Mouse (Mus musculus): Measurements from ENCODE around the gene Ripor3. TPM values are rescaled to one million over a fixed set of nuclear protein-coding genes. Genes with fewer than 3 reads are reported as not detected.

The Ripor3 gene
- polyA plus RNA-seq, 1 experiment from 2014 or later = 0.86 TPM

DNA sequence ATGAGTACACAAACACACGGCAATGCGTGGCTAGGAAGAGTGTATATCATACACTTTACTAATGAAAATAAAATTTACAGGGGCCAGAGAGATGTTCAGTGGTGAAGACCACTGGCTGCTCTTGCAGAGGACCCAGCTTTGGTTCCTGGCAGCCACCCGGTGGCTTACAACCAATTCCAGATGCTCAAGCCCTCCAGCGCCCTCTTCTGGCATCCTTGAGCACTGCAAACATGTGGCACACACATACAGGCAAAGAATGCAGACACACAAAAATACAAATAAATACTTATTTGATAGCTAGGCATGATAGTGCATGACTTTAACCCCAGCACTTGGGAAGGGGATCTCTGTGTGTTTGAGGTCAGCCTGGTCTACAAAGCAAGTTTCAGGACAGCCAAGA, 36.0 kb upstream of the Ripor3 start:
- no peak overlapping the region for H3K4me3 ChIP-seq
- H3K27me3 ChIP-seq (ENCODE audit: low read depth, poor library complexity, severe bottlenecking) = peaks cover 44% of the 10 kb centered on the region
- no peak overlapping the region for H3K27ac ChIP-seq (replicated peaks)
- peaks cover 36% of the 10 kb centered on the region for H3K4me1 ChIP-seq
- WGBS = 77% methylated on average over 4 of the region's 4 CpGs
- no peaks in the 10 kb centered on the region for H3K9me3 ChIP-seq (replicated peaks)
- no peak for DNase-seq (ENCODE audit: low spot score)
- H3K36me3 ChIP-seq = no peaks in the 10 kb centered on the region

DNA sequence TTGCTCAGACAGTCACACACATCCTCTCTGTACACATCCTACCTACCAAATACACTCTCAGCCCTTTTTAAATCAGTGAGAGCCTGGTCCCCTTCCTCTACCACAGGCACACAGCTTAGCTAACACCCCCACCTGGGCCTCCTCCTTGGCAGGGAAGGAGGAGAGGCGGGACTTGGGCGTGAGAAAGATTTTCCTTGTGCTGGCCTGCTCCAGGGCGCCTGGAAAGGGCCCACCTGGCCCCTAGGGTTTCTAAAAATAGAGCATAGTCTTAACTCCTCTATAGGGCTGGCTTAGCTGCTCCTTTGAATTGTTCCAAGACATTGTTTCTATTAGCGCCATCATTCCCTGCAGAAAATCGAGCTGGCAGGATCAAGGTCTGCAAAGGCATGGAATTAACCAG, 35.4 kb upstream of the Ripor3 start:
- peak overlapping the region; percentile 15 for H3K27ac ChIP-seq (replicated peaks)
- H3K4me3 ChIP-seq = no peak overlapping the region
- no peak for DNase-seq (ENCODE audit: low spot score)
- H3K4me1 ChIP-seq = peaks cover 36% of the 10 kb centered on the region
- H3K27me3 ChIP-seq (ENCODE audit: low read depth, poor library complexity, severe bottlenecking) = peaks cover 37% of the 10 kb centered on the region
- WGBS = 28% methylated on average over 5 of the region's 5 CpGs
- no peaks in the 10 kb centered on the region for H3K36me3 ChIP-seq
- no peaks in the 10 kb centered on the region for H3K9me3 ChIP-seq (replicated peaks)

- 64% methylated on average over 13 of the region's 13 CpGs for WGBS
- H3K27ac ChIP-seq (replicated peaks) = peak overlapping the region; percentile 15
- H3K4me3 ChIP-seq = no peak overlapping the region
- H3K27me3 ChIP-seq (ENCODE audit: low read depth, poor library complexity, severe bottlenecking) = peaks cover 33% of the 10 kb centered on the region
- DNase-seq (ENCODE audit: low spot score) = no peak
- H3K9me3 ChIP-seq (replicated peaks) = no peaks in the 10 kb centered on the region
- H3K4me1 ChIP-seq = peaks cover 34% of the 10 kb centered on the region
- no peaks in the 10 kb centered on the region for H3K36me3 ChIP-seq
These were observed 34.9 kb upstream of the Ripor3 start for GRCm38 (mm10) chr2:168045357-168045756.

GRCm38 (mm10) chr2:168044681-168045287, 34.4 kb upstream of the Ripor3 start:
- 81% methylated on average over 10 of the region's 10 CpGs for WGBS

DNA sequence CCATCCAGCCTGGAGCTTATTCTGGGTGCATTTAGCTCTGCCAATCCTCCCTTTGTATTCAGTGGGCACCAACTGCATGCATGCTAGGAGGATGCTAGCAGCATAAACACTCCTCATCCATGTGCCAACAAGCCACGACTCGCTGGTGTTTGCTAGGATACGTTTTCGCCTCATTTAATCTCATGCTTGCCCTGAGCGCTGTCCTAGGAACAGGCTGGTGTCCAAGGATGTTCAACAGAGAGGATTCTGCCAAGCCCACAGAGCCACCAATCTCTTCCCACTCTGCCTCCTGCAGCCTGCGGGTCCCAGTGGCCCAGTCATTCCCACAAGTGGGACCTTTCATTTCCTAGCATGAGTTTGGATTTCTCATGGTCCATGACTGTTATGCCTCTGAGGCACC, 31.6 kb upstream of the Ripor3 start:
- Histone ChIP-seq H3K4me1 (peaks cover 22% of the 10 kb centered on the region), H3K4me3 (no peak overlapping the region), H3K9me3 (replicated peaks) (no peaks in the 10 kb centered on the region), H3K36me3 (no peaks in the 10 kb centered on the region), H3K27ac (replicated peaks) (no peak overlapping the region), H3K27me3 (ENCODE audit: low read depth, poor library complexity, severe bottlenecking) (no peaks in the 10 kb centered on the region)
- no peak for DNase-seq (ENCODE audit: low spot score)
- WGBS = 84% methylated on average over 6 of the region's 6 CpGs

More at GRCm38 (mm10) chr2:168044681-168045287, 34.4 kb upstream of the Ripor3 start:
- no peak overlapping the region for H3K4me3 ChIP-seq
- H3K36me3 ChIP-seq = no peaks in the 10 kb centered on the region
- DNase-seq (ENCODE audit: low spot score) = no peak
- no peak overlapping the region for H3K27ac ChIP-seq (replicated peaks)
- peaks cover 28% of the 10 kb centered on the region for H3K4me1 ChIP-seq
- H3K27me3 ChIP-seq (ENCODE audit: low read depth, poor library complexity, severe bottlenecking) = peaks cover 27% of the 10 kb centered on the region
- no peaks in the 10 kb centered on the region for H3K9me3 ChIP-seq (replicated peaks)

- no peak for DNase-seq (ENCODE audit: low spot score)
- Histone ChIP-seq H3K4me3 (no peak overlapping the region), H3K27ac (replicated peaks) (no peak overlapping the region), H3K36me3 (no peaks in the 10 kb centered on the region), H3K27me3 (ENCODE audit: low read depth, poor library complexity, severe bottlenecking) (no peaks in the 10 kb centered on the region), H3K4me1 (peaks cover 21% of the 10 kb centered on the region), H3K9me3 (replicated peaks) (no peaks in the 10 kb centered on the region)
- WGBS = 37% methylated on average over 3 of the region's 3 CpGs
These were observed 30.3 kb upstream of the Ripor3 start for GRCm38 (mm10) chr2:168040751-168041150.

DNA sequence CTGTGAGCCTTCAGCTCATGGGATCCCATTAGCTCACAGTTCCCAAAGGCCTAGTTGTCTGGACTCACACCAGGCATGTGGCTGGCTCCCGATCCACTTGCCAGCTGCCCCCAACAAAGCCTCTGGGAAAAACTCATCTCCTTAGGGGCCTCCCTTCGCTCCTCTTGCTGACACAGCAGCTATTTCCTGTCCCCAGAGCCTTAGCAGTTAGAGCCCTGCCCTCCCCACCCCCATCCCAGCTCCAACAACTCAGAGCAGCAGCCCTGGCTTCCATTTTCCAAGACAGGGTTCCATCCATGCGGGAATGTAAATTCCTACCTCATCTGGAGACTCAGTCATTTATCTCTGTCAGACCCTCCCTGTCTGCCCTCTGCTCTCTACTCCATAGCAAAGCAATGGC, 26.6 kb upstream of the Ripor3 start:
- Histone ChIP-seq H3K9me3 (replicated peaks) (no peaks in the 10 kb centered on the region), H3K4me3 (no peak overlapping the region), H3K27me3 (ENCODE audit: low read depth, poor library complexity, severe bottlenecking) (no peaks in the 10 kb centered on the region), H3K36me3 (no peaks in the 10 kb centered on the region), H3K4me1 (peaks cover 10% of the 10 kb centered on the region), H3K27ac (replicated peaks) (no peak overlapping the region; the same call in 1 of the 2 replicates)
- WGBS = 64% methylated on average over 3 of the region's 3 CpGs
- DNase-seq (ENCODE audit: low spot score) = no peak

DNA sequence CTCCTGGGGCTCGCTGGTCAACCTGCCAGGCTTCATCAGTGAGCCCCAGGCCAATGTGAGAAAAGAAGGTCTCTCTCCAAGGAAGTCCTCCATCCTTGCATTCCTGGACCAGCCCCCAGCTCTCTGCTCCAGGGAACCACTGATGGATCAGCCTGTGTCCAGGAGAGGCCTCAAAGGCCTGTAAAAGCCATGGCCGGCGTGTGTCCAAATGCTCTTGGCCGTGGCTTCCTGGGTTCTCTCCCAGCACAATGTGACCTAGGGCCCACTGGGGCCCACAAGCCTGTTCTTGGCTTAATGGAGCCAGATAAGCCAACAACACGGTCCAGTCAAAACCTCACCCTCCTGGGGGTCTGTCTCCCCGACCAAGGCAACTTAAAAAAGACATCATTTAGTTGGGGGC, 25.5 kb upstream of the Ripor3 start:
- Histone ChIP-seq H3K9me3 (replicated peaks) (no peaks in the 10 kb centered on the region), H3K36me3 (no peaks in the 10 kb centered on the region), H3K4me3 (no peak overlapping the region), H3K27me3 (ENCODE audit: low read depth, poor library complexity, severe bottlenecking) (no peaks in the 10 kb centered on the region), H3K27ac (replicated peaks) (no peak overlapping the region), H3K4me1 (peaks cover 18% of the 10 kb centered on the region)
- WGBS = 88% methylated on average over 6 of the region's 6 CpGs
- DNase-seq (ENCODE audit: low spot score) = no peak

DNA sequence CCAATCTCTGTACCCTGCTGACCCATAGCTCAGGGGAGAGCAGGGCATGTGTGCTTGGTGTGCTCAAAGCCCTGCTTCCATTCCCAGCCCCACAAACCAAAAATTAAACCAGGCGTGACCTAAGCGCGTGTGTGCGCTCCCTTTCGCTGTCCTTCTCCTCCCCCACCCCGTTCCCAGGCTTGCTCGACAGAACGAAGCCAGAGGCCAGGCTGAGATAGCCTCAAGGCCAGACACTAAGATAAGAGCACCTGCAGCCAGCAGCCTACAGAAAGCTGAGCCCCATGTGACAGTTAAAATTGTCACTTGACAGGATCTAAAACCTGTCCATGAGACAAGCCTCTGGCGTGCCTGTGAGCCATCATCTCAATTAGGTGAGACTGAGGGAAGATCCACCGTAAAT, 23.5 kb upstream of the Ripor3 start:
- Histone ChIP-seq H3K4me3 (no peak overlapping the region), H3K27ac (replicated peaks) (no peak overlapping the region)
- 73% methylated on average over 10 of the region's 10 CpGs for WGBS

DNA sequence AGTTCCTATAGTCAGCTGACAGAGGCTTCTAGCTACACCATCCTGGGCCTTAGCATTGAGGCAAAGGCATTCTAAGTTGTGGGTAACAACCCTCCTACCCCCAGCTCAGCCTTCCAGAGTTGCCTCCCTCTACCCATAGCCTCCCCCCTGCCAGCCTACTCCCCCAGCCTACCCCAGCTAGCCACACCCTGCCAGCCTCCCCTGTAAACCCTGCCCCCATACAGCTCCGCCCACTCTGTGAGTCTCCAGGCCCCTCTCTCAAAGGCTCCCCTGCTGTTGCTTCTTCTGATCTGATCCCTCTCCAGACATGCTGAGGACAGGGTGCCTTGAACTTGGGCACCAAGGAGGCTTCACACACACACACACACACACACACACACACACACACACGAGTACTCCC, 21.4 kb upstream of the Ripor3 start:
- 74% methylated on average over 2 of the region's 2 CpGs for WGBS
- DNase-seq (ENCODE audit: low spot score) = no peak
- H3K27ac ChIP-seq (replicated peaks) = 0 out of 2 replicates have a peak overlapping the region, but pooled peaks have one; percentile 38
- no peak overlapping the region for H3K4me3 ChIP-seq
- H3K36me3 ChIP-seq = no peaks in the 10 kb centered on the region
- H3K9me3 ChIP-seq (replicated peaks) = peaks cover 13% of the 10 kb centered on the region; the same call in 1 of the 2 replicates
- no peaks in the 10 kb centered on the region for H3K27me3 ChIP-seq (ENCODE audit: low read depth, poor library complexity, severe bottlenecking)
- peaks cover 18% of the 10 kb centered on the region for H3K4me1 ChIP-seq

More for the DNA sequence above, 23.5 kb upstream of the Ripor3 start:
- Histone ChIP-seq H3K9me3 (replicated peaks) (peaks cover 3% of the 10 kb centered on the region; the same call in 1 of the 2 replicates), H3K36me3 (no peaks in the 10 kb centered on the region), H3K27me3 (ENCODE audit: low read depth, poor library complexity, severe bottlenecking) (no peaks in the 10 kb centered on the region), H3K4me1 (peaks cover 23% of the 10 kb centered on the region)
- no peak for DNase-seq (ENCODE audit: low spot score)

DNA sequence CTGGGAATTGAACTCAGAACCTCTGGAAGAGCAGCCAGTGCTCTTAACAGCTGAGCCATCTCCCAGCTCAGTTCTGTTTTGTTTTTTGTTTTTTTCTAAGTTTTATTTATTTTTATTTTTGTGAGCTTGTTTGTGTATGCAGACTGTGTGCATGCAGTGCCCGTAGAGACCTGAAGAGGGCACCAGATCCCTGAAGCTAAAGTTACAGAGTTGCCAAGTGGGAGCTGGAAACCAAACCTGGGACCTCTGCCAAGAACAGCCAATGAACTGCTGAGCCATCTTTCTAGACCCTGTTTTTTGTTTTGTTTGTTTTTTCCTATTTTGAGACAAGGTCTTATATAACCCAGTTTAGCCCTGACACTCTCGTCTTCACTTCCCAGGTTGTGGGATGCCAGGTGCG, 18.0 kb upstream of the Ripor3 start:
- Histone ChIP-seq H3K27ac (replicated peaks) (no peak overlapping the region), H3K36me3 (no peaks in the 10 kb centered on the region), H3K4me3 (no peak overlapping the region), H3K4me1 (peaks cover 19% of the 10 kb centered on the region), H3K9me3 (replicated peaks) (peaks cover 13% of the 10 kb centered on the region; the same call in 1 of the 2 replicates), H3K27me3 (ENCODE audit: low read depth, poor library complexity, severe bottlenecking) (no peaks in the 10 kb centered on the region)
- DNase-seq (ENCODE audit: low spot score) = no peak
- WGBS = 95% methylated on average over 3 of the region's 3 CpGs

GRCm38 (mm10) chr2:168026467-168026866, 16.0 kb upstream of the Ripor3 start:
- no peaks in the 10 kb centered on the region for H3K27me3 ChIP-seq (ENCODE audit: low read depth, poor library complexity, severe bottlenecking)
- WGBS = 56% methylated on average over 3 of the region's 3 CpGs
- no peak overlapping the region for H3K27ac ChIP-seq (replicated peaks)
- H3K9me3 ChIP-seq (replicated peaks) = peaks cover 13% of the 10 kb centered on the region; the same call in 1 of the 2 replicates
- no peak overlapping the region for H3K4me3 ChIP-seq
- no peak for DNase-seq (ENCODE audit: low spot score)
- H3K4me1 ChIP-seq = peaks cover 13% of the 10 kb centered on the region
- no peaks in the 10 kb centered on the region for H3K36me3 ChIP-seq

- no peak for DNase-seq (ENCODE audit: low spot score)
- no peaks in the 10 kb centered on the region for H3K36me3 ChIP-seq
- 91% methylated on average over 8 of the region's 8 CpGs for WGBS
- H3K4me3 ChIP-seq = no peak overlapping the region
- H3K27me3 ChIP-seq (ENCODE audit: low read depth, poor library complexity, severe bottlenecking) = no peaks in the 10 kb centered on the region
- H3K9me3 ChIP-seq (replicated peaks) = peaks cover 13% of the 10 kb centered on the region; the same call in 1 of the 2 replicates
- peaks cover 11% of the 10 kb centered on the region; the same call in 1 of the 2 replicates for H3K4me1 ChIP-seq
- H3K27ac ChIP-seq (replicated peaks) = no peak overlapping the region
These were observed 15.5 kb upstream of the Ripor3 start for GRCm38 (mm10) chr2:168025882-168026281.
